Mouse (Mus musculus) hindbrain, embryonic 11.5 days (tissue): ENCODE measurements around the gene Ly6g6f. TPM values are rescaled to one million over a fixed set of nuclear protein-coding genes. Genes with fewer than 3 reads are reported as not detected.

Source experiments
- ATAC-seq: fragments of 200-750 bp; cut with Nextera tagmentation; 2 replicates; pipeline ENCODE4 v1.8.0; 2017; ENCODE audit warnings: mild to moderate bottlenecking, moderate TSS enrichment, moderate library complexity; ENCODE audit not compliant: low FRiP score
- DNase-seq: peaks from one replicate; pipeline ENCODE4 v3.0.0-alpha.2; 2015; ENCODE audit warnings: low spot score
- H3K27ac ChIP-seq: fragments of 300-500 bp; sonication (generic); 2 replicates; pipeline ENCODE4 v1.5.1; 2014; ENCODE audit warnings: mild to moderate bottlenecking, low read depth, low read length
- H3K27me3 ChIP-seq: fragments of 300-500 bp; sonication (generic); 2 replicates; pipeline ENCODE4 v1.6.1; 2014; ENCODE audit warnings: mild to moderate bottlenecking, low read length, moderate library complexity, mixed read lengths; ENCODE audit not compliant: control insufficient read depth, insufficient read depth
- H3K36me3 ChIP-seq: fragments of 300-500 bp; sonication (generic); 2 replicates; pipeline ENCODE4 v1.6.1; 2014; ENCODE audit warnings: mild to moderate bottlenecking, low read length, moderate library complexity, mixed read lengths; ENCODE audit not compliant: control insufficient read depth, insufficient read depth
- H3K4me1 ChIP-seq: fragments of 300-500 bp; sonication (generic); replicated peaks from 2 replicates; pipeline ENCODE4 v1.6.1; 2014; ENCODE audit warnings: low read length, mixed read lengths; ENCODE audit not compliant: control insufficient read depth, insufficient read depth
- H3K4me2 ChIP-seq: fragments of 300-500 bp; sonication (generic); replicated peaks from 2 replicates; pipeline ENCODE4 v1.6.1; 2014; ENCODE audit warnings: mild to moderate bottlenecking, low read depth, low read length
- H3K4me3 ChIP-seq: fragments of 300-500 bp; sonication (generic); 2 replicates; pipeline ENCODE4 v1.5.1; 2014; ENCODE audit warnings: low read depth, low read length
- H3K9ac ChIP-seq: fragments of 300-500 bp; sonication (generic); 2 replicates; pipeline ENCODE4 v1.6.1; 2014; ENCODE audit warnings: low read depth, low read length
- H3K9me3 ChIP-seq: fragments of 300-500 bp; sonication (generic); 2 replicates; pipeline ENCODE4 v1.6.1; 2016; ENCODE audit warnings: low read length; ENCODE audit not compliant: control insufficient read depth
- WGBS: fragments of 180-500 bp; shearing (Covaris S2); extraction: QIAGEN DNeasy Blood & Tissue Kit; methylation state at CpG from one replicate; pipeline ENCODE4 v1.1.7; 2014; 5-methylcytosine and 5-hydroxymethylcytosine counted together
- polyA plus RNA-seq: library from polyadenylated mRNA; unstranded; fragments of >200 nt; fragmentation: Nextera tagmentation; extraction: Ambion mirVana; gene quantifications from 2 replicates; pipeline ENCODE4 v1.2.1, GENCODE M21; 2014

Gene Ly6g6f
- polyA plus RNA-seq, 1 experiment from 2014 or later, result 0.29 TPM

- WGBS, result 80% methylated on average over 8 of the region's 8 CpGs
- no peaks in the 10 kb centered on the region for H3K9me3 ChIP-seq
- no peaks in the 10 kb centered on the region for H3K27me3 ChIP-seq
- peaks cover 2% of the 10 kb centered on the region; the same call in 1 of the 2 replicates for H3K36me3 ChIP-seq
- H3K4me2 ChIP-seq, result no peak overlapping the region
- no peak overlapping the region for H3K4me3 ChIP-seq
- ATAC-seq (no peak), DNase-seq (no peak)
- no peaks in the 10 kb centered on the region for H3K4me1 ChIP-seq
- no peak overlapping the region for H3K9ac ChIP-seq
- H3K27ac ChIP-seq, result no peak overlapping the region
These were observed 16.9 kb upstream of the Ly6g6f start for GRCm38 (mm10) chr17:35102299-35102698.

- H3K4me2 ChIP-seq, result no peak overlapping the region
- DNase-seq, result no peak
- no peak overlapping the region for H3K27ac ChIP-seq
- H3K36me3 ChIP-seq, result peaks cover 2% of the 10 kb centered on the region; the same call in 1 of the 2 replicates
- no peak overlapping the region for H3K4me3 ChIP-seq
- no peaks in the 10 kb centered on the region for H3K27me3 ChIP-seq
- H3K9ac ChIP-seq, result no peak overlapping the region
- no peaks in the 10 kb centered on the region for H3K4me1 ChIP-seq
- 91% methylated on average over 11 of the region's 11 CpGs for WGBS
- no peak for ATAC-seq
- H3K9me3 ChIP-seq, result no peaks in the 10 kb centered on the region
These were observed 15.8 kb upstream of the Ly6g6f start for GRCm38 (mm10) chr17:35101161-35101560.

DNA sequence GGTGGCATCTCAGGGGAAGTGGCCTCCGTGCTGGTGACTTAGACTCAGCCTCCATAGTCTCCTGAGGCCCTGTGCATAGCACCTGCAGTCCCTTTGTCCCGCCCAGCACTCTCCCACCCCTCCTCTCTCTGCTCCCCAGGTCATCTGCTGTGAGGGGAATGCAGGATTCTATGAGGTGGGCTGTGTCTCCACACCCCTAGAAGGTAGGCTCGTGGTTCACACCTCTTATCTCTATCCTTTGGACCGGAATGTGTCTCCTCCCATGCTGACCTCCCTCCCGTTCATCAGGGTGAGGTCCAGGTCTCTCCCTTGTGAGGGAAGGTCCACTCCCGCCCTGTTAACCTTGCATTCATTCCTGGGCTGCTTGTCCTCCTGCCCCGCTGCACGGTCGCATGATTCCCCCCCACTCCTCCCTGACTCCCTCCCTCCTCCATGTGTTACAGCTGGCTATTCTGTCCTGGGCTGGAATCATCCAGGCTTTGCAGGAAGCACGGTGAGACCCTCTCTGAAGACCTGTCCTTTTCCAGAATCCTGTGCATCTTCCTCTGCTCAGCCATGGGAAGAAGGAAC is 14.9 kb upstream of the Ly6g6f start:
- DNase-seq (no peak), ATAC-seq (no peak)
- Histone ChIP-seq H3K4me2 (no peak overlapping the region), H3K4me1 (no peaks in the 10 kb centered on the region), H3K9ac (no peak overlapping the region), H3K27ac (no peak overlapping the region), H3K36me3 (peaks cover 2% of the 10 kb centered on the region; the same call in 1 of the 2 replicates), H3K27me3 (no peaks in the 10 kb centered on the region), H3K9me3 (no peaks in the 10 kb centered on the region), H3K4me3 (no peak overlapping the region)
- 65% methylated on average over 10 of the region's 10 CpGs for WGBS

DNA sequence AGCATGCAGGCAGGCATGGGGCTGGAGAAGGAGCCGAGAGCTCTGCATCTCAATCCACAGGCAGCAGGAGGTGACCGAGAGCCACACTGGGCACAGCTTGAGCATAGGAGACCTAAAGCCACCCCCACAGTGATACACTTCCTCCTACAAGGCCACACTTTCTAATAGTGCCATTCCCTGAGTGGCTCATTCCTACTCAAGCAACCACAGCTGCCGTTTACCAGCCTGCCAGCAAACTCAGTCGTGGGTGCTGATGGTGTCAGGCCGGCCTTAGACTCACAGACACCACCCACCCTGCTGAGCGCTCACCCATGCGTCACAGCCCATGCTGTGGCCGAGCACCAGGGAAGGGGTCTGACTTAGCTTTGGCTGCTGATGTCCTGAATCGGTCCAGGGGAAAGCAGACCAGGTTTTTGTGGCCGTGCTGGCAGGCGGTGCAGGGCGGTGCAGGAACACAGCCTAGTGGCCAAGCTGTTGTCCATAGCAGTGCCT is 11.8 kb upstream of the Ly6g6f start:
- ATAC-seq, result no peak
- 83% methylated on average over 12 of the region's 12 CpGs for WGBS
- no peak overlapping the region for H3K4me2 ChIP-seq
- no peak overlapping the region for H3K27ac ChIP-seq
- no peaks in the 10 kb centered on the region for H3K4me1 ChIP-seq
- no peak overlapping the region for H3K9ac ChIP-seq
- peaks cover 6% of the 10 kb centered on the region; the same call in 1 of the 2 replicates for H3K36me3 ChIP-seq
- H3K9me3 ChIP-seq, result no peaks in the 10 kb centered on the region
- no peak for DNase-seq
- no peaks in the 10 kb centered on the region for H3K27me3 ChIP-seq
- H3K4me3 ChIP-seq, result no peak overlapping the region

DNA sequence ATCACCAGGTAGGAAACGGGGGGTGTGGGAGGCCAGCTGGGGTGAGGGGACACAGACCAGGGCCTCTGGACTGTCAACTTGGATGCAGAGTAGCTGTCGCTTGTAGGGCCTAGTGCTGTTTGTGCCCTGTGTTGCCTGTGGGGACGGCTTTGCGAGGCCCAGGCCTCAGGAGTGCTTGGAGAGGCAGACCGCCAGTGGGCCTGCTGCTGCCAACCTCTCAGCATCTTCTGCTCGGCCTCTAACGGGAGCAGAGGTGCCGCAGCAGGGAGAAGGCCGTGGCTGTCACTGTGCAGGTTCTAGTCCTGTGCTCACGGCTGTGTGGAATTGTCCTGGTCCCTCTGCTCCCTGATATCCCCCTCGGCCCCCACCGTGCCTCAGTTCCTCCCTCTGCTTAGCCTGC is 11.2 kb upstream of the Ly6g6f start:
- DNase-seq (no peak), ATAC-seq (no peak)
- Histone ChIP-seq H3K9ac (no peak overlapping the region), H3K9me3 (no peaks in the 10 kb centered on the region), H3K4me3 (no peak overlapping the region), H3K4me1 (no peaks in the 10 kb centered on the region), H3K27ac (no peak overlapping the region), H3K27me3 (no peaks in the 10 kb centered on the region), H3K36me3 (peaks cover 4% of the 10 kb centered on the region; the same call in 1 of the 2 replicates), H3K4me2 (no peak overlapping the region)
- 86% methylated on average over 12 of the region's 12 CpGs for WGBS

DNA sequence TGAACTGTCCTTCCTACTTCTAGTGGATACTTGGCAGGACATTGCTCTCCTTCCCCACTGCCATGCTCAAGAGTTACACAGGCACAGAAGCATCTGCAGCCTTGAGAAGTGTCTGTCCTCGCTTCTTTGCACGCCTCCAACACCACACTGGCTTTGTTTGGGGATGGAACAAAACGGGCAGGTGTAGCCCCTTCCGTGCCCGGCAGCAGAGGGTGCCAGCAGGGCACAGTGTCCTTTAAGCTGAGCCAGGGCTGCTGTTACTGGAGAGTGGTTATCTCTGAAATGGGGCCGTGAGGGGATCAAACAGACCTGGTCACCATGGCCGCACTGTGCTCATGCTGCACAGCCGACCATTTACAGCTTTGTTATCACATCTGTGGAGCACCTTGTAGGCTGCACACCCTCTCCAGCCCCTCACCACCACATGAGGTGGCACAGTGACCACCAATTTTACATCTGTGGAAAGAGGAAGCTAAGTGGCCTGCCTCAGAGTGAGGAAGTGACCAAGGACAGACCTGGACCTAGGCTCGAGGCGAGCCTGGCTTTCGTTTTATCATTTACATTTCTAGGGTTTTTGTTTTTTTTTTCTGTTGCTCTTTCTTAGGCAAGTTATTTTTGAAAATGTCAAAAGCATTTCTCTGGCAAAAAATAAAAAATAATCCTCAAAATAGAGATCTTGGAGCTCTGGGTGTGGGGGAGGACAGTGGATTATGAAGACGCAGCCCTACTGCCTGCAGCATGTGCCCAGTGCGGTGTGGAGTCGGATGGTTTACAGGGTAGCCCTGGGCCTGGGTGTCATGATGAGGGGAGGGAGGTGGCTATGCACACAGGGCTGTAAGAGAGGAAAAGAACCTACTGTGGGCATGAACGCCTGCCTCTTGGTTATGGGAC is 9.3 kb upstream of the Ly6g6f start:
- no peak for ATAC-seq
- no peak overlapping the region for H3K9ac ChIP-seq
- H3K4me2 ChIP-seq, result no peak overlapping the region
- no peak overlapping the region; the same call in 1 of the 2 replicates for H3K27ac ChIP-seq
- H3K4me3 ChIP-seq, result no peak overlapping the region
- no peak for DNase-seq
- no peaks in the 10 kb centered on the region for H3K9me3 ChIP-seq
- H3K4me1 ChIP-seq, result peaks cover 7% of the 10 kb centered on the region; the same call in 1 of the 2 replicates
- 95% methylated on average over 15 of the region's 15 CpGs for WGBS
- no peaks in the 10 kb centered on the region for H3K27me3 ChIP-seq
- 0 out of 2 replicates have a peak, but pooled peaks cover 6% of the 10 kb centered on the region for H3K36me3 ChIP-seq

GRCm38 (mm10) chr17:35092403-35093198 is 7.2 kb upstream of the Ly6g6f start:
- Histone ChIP-seq H3K27ac (no peak overlapping the region), H3K4me3 (no peak overlapping the region), H3K4me2 (no peak overlapping the region), H3K36me3 (0 out of 2 replicates have a peak, but pooled peaks cover 6% of the 10 kb centered on the region), H3K9ac (no peak overlapping the region), H3K4me1 (peaks cover 7% of the 10 kb centered on the region; the same call in 1 of the 2 replicates), H3K9me3 (no peaks in the 10 kb centered on the region), H3K27me3 (no peaks in the 10 kb centered on the region)
- no peak for ATAC-seq
- no peak for DNase-seq
- WGBS, result 93% methylated on average over 14 of the region's 14 CpGs

DNA sequence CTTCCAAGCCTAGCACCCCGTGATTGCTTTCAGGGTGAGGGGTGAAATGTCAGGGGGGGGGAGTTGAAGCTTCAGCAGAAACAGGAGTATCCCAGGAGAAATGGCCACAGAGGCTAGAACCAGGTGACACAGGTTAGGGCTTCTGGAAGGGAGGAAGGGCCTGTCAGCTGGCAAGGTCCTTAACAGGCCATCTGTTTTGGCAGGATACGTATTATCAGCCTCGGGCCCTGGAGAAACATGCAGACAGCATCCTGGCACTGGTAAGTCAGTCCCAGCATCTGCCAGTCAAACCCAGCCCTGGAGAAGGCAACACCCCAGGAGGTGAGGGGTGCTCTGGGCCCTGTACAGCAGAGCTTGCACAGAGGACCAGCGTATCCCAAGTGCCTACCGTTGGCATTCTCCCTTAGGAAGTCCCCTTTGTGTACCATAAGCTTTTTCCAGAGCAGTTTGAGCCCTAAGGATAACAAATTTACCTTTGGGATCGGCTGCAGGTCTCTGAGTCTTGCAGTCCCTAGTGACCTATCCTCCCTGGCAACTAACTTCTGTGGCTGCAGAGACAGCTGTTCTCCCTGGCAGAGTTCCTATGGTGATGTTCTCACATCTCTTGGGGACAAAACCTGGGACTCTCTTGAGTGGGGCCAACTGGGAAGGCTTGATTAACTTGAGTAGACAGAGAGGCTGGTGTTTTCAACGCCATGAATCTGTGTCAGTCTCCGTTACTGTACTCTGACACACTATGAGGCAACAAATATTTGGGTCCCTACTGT is 4.9 kb upstream of the Ly6g6f start:
- Histone ChIP-seq H3K27ac (no peak overlapping the region), H3K9me3 (no peaks in the 10 kb centered on the region), H3K36me3 (0 out of 2 replicates have a peak, but pooled peaks cover 6% of the 10 kb centered on the region), H3K27me3 (no peaks in the 10 kb centered on the region), H3K4me3 (peak overlapping the region; percentile 54), H3K4me1 (peaks cover 7% of the 10 kb centered on the region; the same call in 1 of the 2 replicates), H3K4me2 (peak overlapping the region; percentile 47), H3K9ac (peak overlapping the region; percentile 83)
- ATAC-seq (no peak), DNase-seq (no peak)
- 76% methylated on average over 8 of the region's 8 CpGs for WGBS
